Mouse (Mus musculus) cortical plate, adult 2 months (tissue): ENCODE measurements around the gene Ttc4.
A peak's percentile ranks its signal among the peaks of the same experiment; 100 is the strongest.

ENCODE experiments used
- CTCF ChIP-seq: fragments of 200-500 bp; IDR thresholded peaks from 2 replicates; pipeline ENCODE4 v1.5.1; 2011; ENCODE audit warnings: mild to moderate bottlenecking, control low read depth, low read length; ENCODE audit not compliant: insufficient read depth; ENCODE audit errors: extremely low read depth
- POLR2A ChIP-seq: fragments of 200-500 bp; IDR thresholded peaks from 2 replicates; pipeline ENCODE4 v1.6.1; 2011; ENCODE audit warnings: mild to moderate bottlenecking, low read length, control low read depth; ENCODE audit not compliant: insufficient read depth; ENCODE audit errors: extremely low read depth

DNA sequence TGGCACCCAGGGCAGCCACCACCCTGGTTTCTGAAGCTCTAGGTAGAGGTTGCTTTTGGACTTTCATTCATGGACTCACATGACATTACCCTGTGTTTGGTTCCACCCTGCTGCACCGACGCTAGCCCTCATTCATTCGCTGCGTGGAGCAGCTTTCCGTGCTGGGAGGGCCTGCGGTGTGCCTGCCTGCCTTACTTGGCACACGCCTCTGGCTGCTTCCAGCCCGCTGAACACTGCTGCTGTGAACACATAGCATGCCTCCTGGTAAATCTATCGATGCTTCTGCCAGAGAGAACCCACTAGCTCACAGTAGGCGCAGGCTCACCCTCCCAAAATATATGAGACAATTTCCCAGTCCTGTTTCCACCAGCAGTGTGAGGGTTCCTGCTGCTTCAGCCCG is 25.7 kb upstream of the Ttc4 start:
- TF ChIP-seq POLR2A (peak; percentile 72; the same call in 1 of the 2 replicates), CTCF (no peak)
